Mouse (Mus musculus): Measurements from ENCODE around the gene Pomgnt2.
A peak's percentile ranks its signal among the peaks of the same experiment; 100 is the strongest.

The Pomgnt2 gene

DNA sequence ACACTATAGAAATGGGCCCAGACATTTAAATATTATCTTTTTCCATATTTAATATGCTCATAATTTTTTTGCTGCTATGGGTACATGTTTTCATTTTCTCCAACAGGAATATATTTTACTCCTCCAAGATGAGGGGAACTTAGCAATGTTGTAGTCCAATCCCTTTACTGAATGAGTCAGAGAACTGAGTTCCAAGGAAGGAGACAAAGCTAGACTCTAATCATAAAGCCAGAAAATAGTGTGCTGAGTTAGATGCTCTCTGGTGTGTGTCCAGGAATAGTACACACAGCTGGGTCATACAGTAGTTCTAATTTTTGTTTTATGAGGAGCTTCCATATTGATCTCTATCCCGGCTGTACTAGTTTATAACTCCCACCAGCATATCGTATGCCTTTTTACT lies 9.3 kb upstream of the Pomgnt2 start:
- no peak for TF ChIP-seq CTCF (conservative IDR thresholded peaks at IDR 0.05; ENCODE audit: low read length)
- TF ChIP-seq NANOG (IDR thresholded peaks at IDR 0.05; ENCODE audit: borderline replicate concordance, low read length) = no peak
- no peak for TF ChIP-seq POU5F1 (IDR thresholded peaks at IDR 0.05; ENCODE audit: borderline replicate concordance, low read length)
- no peaks in the 10 kb centered on the region for H3K4me1 ChIP-seq (replicated peaks; ENCODE audit: low read depth, low read length)
- peaks cover 12% of the 10 kb centered on the region for H3K9me3 ChIP-seq (ENCODE audit: low read length)
- H3K4me3 ChIP-seq (replicated peaks; ENCODE audit: low read length) = no peak overlapping the region
- H3K36me3 ChIP-seq (ENCODE audit: insufficient read depth, low read length) = no peaks in the 10 kb centered on the region
- H3K27me3 ChIP-seq (ENCODE audit: insufficient read depth, low read length) = peaks cover 10% of the 10 kb centered on the region

DNA sequence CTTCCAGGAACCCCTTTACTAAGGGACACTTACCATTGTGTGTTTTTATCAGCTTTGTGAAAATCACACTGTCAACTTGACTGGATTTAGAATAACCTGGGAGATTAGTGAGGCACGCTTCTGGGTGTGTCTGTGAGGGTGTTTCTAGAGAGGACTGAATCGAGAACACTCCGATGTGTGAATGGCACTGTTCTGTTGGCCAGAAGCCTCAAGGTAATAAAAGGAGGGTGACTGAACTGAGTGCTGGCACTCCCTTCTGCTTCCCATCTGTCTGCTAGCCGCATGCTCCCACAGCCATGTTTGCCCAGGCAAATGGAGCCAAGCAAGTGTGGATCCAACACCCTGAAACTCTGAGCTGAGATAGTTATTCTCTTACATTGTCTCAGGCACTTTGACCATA lies 1.1 kb upstream of the Pomgnt2 start:
- no peak for TF ChIP-seq CTCF (conservative IDR thresholded peaks at IDR 0.05; ENCODE audit: low read length)
- TF ChIP-seq NANOG (IDR thresholded peaks at IDR 0.05; ENCODE audit: borderline replicate concordance, low read length) = no peak
- TF ChIP-seq POU5F1 (IDR thresholded peaks at IDR 0.05; ENCODE audit: borderline replicate concordance, low read length) = no peak
- Histone ChIP-seq H3K4me3 (replicated peaks; ENCODE audit: low read length) (no peak overlapping the region), H3K4me1 (replicated peaks; ENCODE audit: low read depth, low read length) (peaks cover 7% of the 10 kb centered on the region), H3K9me3 (ENCODE audit: low read length) (peaks cover 14% of the 10 kb centered on the region), H3K36me3 (ENCODE audit: insufficient read depth, low read length) (peaks cover 19% of the 10 kb centered on the region), H3K27me3 (ENCODE audit: insufficient read depth, low read length) (peaks cover 32% of the 10 kb centered on the region)

DNA sequence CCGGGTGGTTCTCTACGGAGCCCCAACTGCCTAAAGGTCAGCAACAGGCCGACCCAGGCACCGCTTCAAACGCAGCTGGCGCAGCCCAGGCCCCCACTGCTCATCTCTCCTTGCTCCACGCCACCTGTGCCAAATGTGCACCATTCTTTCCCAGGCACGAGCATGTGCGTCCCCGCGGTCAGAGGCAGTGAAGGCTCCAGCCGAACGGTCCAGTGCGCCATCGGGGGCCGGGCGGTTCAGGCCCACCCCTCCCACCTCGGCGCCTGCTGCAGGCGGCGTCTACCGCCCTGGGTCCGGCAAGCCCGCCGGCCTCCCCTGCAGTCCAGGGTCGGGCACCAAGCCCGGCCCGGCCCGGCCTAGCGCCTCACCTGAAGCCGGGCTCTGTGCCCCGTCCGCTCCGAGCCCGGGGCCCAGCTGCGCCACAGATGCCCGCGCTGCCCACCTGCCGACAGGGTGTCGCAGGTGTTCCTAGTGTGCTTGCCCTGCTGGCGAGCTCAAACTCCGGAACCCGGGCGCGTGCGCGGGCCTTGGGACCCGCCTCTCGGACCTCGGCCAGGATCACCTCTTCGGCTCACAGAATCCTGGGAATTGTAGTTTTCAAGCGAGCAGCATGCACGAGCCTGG lies 1.3 kb downstream of the Pomgnt2 start:
- peak overlapping the region; percentile 92 for H3K4me3 ChIP-seq (replicated peaks; ENCODE audit: low read length)
- H3K27me3 ChIP-seq (ENCODE audit: insufficient read depth, low read length) = peaks cover 32% of the 10 kb centered on the region
- no peak for TF ChIP-seq POU5F1 (IDR thresholded peaks at IDR 0.05; ENCODE audit: borderline replicate concordance, low read length)
- no peak for TF ChIP-seq NANOG (IDR thresholded peaks at IDR 0.05; ENCODE audit: borderline replicate concordance, low read length)
- no peak for TF ChIP-seq CTCF (conservative IDR thresholded peaks at IDR 0.05; ENCODE audit: low read length)
- H3K4me1 ChIP-seq (replicated peaks; ENCODE audit: low read depth, low read length) = peaks cover 24% of the 10 kb centered on the region
- peaks cover 34% of the 10 kb centered on the region for H3K36me3 ChIP-seq (ENCODE audit: insufficient read depth, low read length)
- H3K9me3 ChIP-seq (ENCODE audit: low read length) = no peaks in the 10 kb centered on the region

DNA sequence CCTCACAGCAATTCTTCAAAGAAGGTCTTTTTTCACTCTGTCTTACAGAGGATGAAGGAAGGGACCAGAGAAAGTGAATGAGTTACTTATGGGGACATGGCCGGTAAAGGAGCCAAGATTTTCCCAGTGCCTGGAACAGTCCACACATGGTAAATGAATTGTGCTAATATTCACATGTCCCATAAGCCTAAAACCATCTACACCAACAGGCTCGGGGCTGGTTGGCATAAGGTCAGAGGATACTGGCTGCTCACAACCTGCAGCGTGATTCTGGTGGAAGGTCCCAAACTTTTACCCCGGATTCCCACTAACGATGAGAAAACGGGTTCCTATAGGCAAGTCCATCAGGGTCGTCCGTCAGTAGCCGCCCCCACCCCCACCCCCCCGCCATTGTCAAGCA lies 1.8 kb downstream of the Pomgnt2 start:
- H3K27me3 ChIP-seq (ENCODE audit: insufficient read depth, low read length) = peaks cover 29% of the 10 kb centered on the region
- peaks cover 38% of the 10 kb centered on the region for H3K36me3 ChIP-seq (ENCODE audit: insufficient read depth, low read length)
- peak overlapping the region; percentile 92 for H3K4me3 ChIP-seq (replicated peaks; ENCODE audit: low read length)
- no peaks in the 10 kb centered on the region for H3K9me3 ChIP-seq (ENCODE audit: low read length)
- TF ChIP-seq NANOG (IDR thresholded peaks at IDR 0.05; ENCODE audit: borderline replicate concordance, low read length) = no peak
- TF ChIP-seq CTCF (conservative IDR thresholded peaks at IDR 0.05; ENCODE audit: low read length) = no peak
- TF ChIP-seq POU5F1 (IDR thresholded peaks at IDR 0.05; ENCODE audit: borderline replicate concordance, low read length) = no peak
- H3K4me1 ChIP-seq (replicated peaks; ENCODE audit: low read depth, low read length) = peaks cover 30% of the 10 kb centered on the region

DNA sequence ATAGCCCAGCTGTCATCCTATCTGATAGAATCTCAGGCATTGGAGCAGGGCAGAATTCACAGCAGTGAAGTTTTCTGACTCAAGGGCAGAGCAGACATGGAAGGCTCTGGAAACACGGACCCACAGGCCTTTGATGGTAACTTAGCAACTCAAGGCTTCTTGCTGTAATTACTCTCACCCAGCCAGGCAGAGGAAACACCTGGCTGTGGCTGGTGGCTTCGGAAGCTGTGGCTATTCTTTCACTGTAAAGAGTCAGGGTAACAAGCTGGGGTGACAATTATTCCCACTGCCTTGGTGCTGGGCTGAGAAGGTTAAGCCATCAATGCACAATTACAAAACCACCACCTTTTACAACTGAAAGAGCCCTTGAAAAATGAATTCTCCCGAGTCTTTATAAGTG lies 3.9 kb downstream of the Pomgnt2 start:
- Histone ChIP-seq H3K4me3 (replicated peaks; ENCODE audit: low read length) (no peak overlapping the region), H3K36me3 (ENCODE audit: insufficient read depth, low read length) (peaks cover 38% of the 10 kb centered on the region), H3K27me3 (ENCODE audit: insufficient read depth, low read length) (peaks cover 19% of the 10 kb centered on the region), H3K9me3 (ENCODE audit: low read length) (no peaks in the 10 kb centered on the region), H3K4me1 (replicated peaks; ENCODE audit: low read depth, low read length) (peaks cover 48% of the 10 kb centered on the region)
- TF ChIP-seq POU5F1 (IDR thresholded peaks at IDR 0.05; ENCODE audit: borderline replicate concordance, low read length) (no peak), NANOG (IDR thresholded peaks at IDR 0.05; ENCODE audit: borderline replicate concordance, low read length) (no peak), CTCF (conservative IDR thresholded peaks at IDR 0.05; ENCODE audit: low read length) (no peak)

DNA sequence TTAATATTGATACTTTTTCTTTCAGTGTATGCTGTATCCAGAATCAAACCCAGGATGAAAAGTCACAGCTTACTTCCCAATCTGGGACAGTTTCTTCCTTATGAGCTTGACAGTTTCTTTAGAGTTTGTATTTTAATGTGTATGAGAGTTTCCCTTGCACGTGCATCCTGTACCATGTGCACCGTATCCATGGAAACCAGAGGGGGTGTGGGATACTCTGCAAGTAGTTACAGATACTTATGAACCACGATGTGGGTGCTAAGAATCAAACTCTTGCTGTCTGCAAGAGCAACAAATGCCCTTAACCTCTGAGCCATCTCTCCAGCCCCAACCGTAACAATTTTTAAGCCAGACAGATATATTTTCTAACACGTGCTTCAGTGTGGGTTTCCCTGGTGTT lies 5.9 kb downstream of the Pomgnt2 start:
- peaks cover 38% of the 10 kb centered on the region for H3K36me3 ChIP-seq (ENCODE audit: insufficient read depth, low read length)
- no peak for TF ChIP-seq NANOG (IDR thresholded peaks at IDR 0.05; ENCODE audit: borderline replicate concordance, low read length)
- no peak for TF ChIP-seq CTCF (conservative IDR thresholded peaks at IDR 0.05; ENCODE audit: low read length)
- no peak for TF ChIP-seq POU5F1 (IDR thresholded peaks at IDR 0.05; ENCODE audit: borderline replicate concordance, low read length)

DNA sequence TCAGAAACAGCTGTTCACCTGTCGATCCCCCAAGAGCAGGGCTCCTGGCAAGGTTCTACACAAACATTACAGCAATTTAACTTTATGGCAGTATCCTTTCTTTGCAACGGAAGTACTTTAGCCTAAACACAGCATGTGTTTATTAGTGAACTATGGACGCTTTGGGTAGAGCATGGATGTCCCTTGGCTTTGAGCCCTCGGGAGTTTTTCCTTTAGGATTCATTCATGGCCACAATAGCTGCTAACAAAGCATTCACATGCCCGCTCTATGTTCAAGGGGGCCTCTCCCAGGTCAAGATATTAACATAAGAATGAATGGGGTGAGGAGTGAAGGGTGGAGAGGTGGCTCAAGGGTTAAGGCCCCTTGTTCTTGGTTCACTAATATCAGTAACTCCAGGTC lies 7.4 kb downstream of the Pomgnt2 start:
- H3K4me3 ChIP-seq (replicated peaks; ENCODE audit: low read length) = no peak overlapping the region

More for the DNA sequence above, 5.9 kb downstream of the Pomgnt2 start:
- H3K4me1 ChIP-seq (replicated peaks; ENCODE audit: low read depth, low read length) = peaks cover 51% of the 10 kb centered on the region
- no peak overlapping the region for H3K4me3 ChIP-seq (replicated peaks; ENCODE audit: low read length)
- no peaks in the 10 kb centered on the region for H3K9me3 ChIP-seq (ENCODE audit: low read length)
- peaks cover 12% of the 10 kb centered on the region for H3K27me3 ChIP-seq (ENCODE audit: insufficient read depth, low read length)

DNA sequence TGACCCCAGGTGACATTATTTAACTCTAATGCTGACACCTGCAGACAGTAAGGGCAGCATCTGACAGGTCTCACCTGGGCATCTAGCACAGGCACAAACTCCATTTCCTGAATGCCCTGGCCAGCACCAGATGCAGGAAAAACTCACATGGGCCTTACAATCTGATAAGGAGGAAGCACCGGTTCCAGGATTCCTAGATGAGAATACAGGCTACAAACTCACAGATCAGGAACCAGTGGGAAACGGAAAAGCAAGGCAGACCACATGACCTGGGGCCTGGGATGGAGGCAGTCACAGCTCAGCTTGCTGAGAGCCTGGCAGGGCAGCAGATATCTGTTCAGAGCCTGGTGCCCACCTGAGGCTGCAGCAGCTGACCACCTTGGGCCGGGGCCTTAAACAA lies 8.0 kb downstream of the Pomgnt2 start:
- TF ChIP-seq POU5F1 (IDR thresholded peaks at IDR 0.05; ENCODE audit: borderline replicate concordance, low read length) = no peak
- TF ChIP-seq CTCF (conservative IDR thresholded peaks at IDR 0.05; ENCODE audit: low read length) = no peak
- TF ChIP-seq NANOG (IDR thresholded peaks at IDR 0.05; ENCODE audit: borderline replicate concordance, low read length) = no peak
- H3K9me3 ChIP-seq (ENCODE audit: low read length) = no peaks in the 10 kb centered on the region
- peaks cover 3% of the 10 kb centered on the region; the same call in 1 of the 2 replicates for H3K27me3 ChIP-seq (ENCODE audit: insufficient read depth, low read length)
- no peak overlapping the region for H3K4me3 ChIP-seq (replicated peaks; ENCODE audit: low read length)
- peaks cover 60% of the 10 kb centered on the region for H3K4me1 ChIP-seq (replicated peaks; ENCODE audit: low read depth, low read length)
- H3K36me3 ChIP-seq (ENCODE audit: insufficient read depth, low read length) = peaks cover 28% of the 10 kb centered on the region

More for the DNA sequence above, 7.4 kb downstream of the Pomgnt2 start:
- Histone ChIP-seq H3K9me3 (ENCODE audit: low read length) (no peaks in the 10 kb centered on the region), H3K36me3 (ENCODE audit: insufficient read depth, low read length) (peaks cover 34% of the 10 kb centered on the region), H3K27me3 (ENCODE audit: insufficient read depth, low read length) (peaks cover 8% of the 10 kb centered on the region), H3K4me1 (replicated peaks; ENCODE audit: low read depth, low read length) (peaks cover 55% of the 10 kb centered on the region)
- TF ChIP-seq POU5F1 (IDR thresholded peaks at IDR 0.05; ENCODE audit: borderline replicate concordance, low read length) = no peak
- TF ChIP-seq NANOG (IDR thresholded peaks at IDR 0.05; ENCODE audit: borderline replicate concordance, low read length) = peak; percentile 93
